Mouse (Mus musculus): ENCODE data around the gene 2010111I01Rik.

DNA sequence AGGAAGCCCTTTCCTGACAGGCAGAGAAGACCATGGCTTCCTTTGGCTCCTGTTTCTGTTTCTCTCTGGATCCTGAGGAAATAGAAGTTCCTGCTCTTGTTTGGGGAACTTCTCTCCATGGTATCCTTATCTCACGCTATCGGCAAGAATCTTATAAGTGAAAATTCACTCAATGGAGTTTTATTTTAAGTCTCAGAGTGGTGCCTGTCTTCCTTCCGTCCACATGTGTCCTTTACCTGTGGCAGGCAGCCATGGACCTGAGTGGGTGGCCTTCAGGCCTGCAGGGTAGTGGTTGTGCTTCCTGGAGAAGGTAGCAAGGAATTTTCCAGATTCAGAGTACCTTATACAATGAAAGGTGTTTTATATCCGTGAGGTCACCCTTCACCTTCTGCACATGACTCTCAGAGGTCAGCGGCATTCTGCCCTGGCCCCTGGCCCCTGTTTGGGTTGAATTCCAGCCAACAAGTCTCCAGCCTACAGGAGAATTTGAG lies 313.5 kb downstream of the 2010111I01Rik start:
- TF ChIP-seq CTCF (IDR thresholded peaks at IDR 0.05; ENCODE audit: extremely low read depth, insufficient read depth, insufficient read length, insufficient replicate concordance) (no peak), POLR2A (IDR thresholded peaks at IDR 0.05; ENCODE audit: low read depth, low read length) (no peak)
